Mouse (Mus musculus): ENCODE results near the gene Prkar1a.

The Prkar1a gene

GRCm38 (mm10) chr11:109705336-109706054, 56.3 kb downstream of the Prkar1a start:
- in situ Hi-C loops (cut with MboI, MseI) = no loop called here

GRCm38 (mm10) chr11:109706055-109706412, 56.8 kb downstream of the Prkar1a start:
- in situ Hi-C loops (cut with MboI, MseI) = no loop called here

- in situ Hi-C loops (cut with MboI, MseI) = no loop called here
Observed at GRCm38 (mm10) chr11:109706586-109706985, 57.4 kb downstream of the Prkar1a start.

GRCm38 (mm10) chr11:109707442-109707841, 58.2 kb downstream of the Prkar1a start:
- in situ Hi-C loops (cut with MboI, MseI) = no loop called here

GRCm38 (mm10) chr11:109708786-109709185, 59.6 kb downstream of the Prkar1a start:
- in situ Hi-C loops (cut with MboI, MseI) = no loop called here

- in situ Hi-C loops (cut with MboI, MseI) = no loop called here
Observed at GRCm38 (mm10) chr11:109709501-109709900, 60.3 kb downstream of the Prkar1a start.

- in situ Hi-C loops (cut with MboI, MseI) = no loop called here
Observed at GRCm38 (mm10) chr11:109714341-109715247, 65.4 kb downstream of the Prkar1a start.

GRCm38 (mm10) chr11:109715311-109715781, 66.1 kb downstream of the Prkar1a start:
- in situ Hi-C loops (cut with MboI, MseI) = no loop called here

- in situ Hi-C loops (cut with MboI, MseI) = no loop called here
Observed at GRCm38 (mm10) chr11:109716981-109717380, 67.8 kb downstream of the Prkar1a start.

- in situ Hi-C loops (cut with MboI, MseI) = no loop called here
Observed at GRCm38 (mm10) chr11:109717448-109717847, 68.2 kb downstream of the Prkar1a start.

- in situ Hi-C loops (cut with MboI, MseI) = no loop called here
Observed at GRCm38 (mm10) chr11:109717966-109718895, 69.0 kb downstream of the Prkar1a start.
